Mouse (Mus musculus) cerebellum, adult 11-12 months (tissue): ENCODE measurements around the gene Dtnb.
A peak's percentile ranks its signal among the peaks of the same experiment; 100 is the strongest.

Experiments
- DNase-seq: peaks from one replicate; pipeline ENCODE4 v3.0.0; 2022

The Dtnb gene

DNA sequence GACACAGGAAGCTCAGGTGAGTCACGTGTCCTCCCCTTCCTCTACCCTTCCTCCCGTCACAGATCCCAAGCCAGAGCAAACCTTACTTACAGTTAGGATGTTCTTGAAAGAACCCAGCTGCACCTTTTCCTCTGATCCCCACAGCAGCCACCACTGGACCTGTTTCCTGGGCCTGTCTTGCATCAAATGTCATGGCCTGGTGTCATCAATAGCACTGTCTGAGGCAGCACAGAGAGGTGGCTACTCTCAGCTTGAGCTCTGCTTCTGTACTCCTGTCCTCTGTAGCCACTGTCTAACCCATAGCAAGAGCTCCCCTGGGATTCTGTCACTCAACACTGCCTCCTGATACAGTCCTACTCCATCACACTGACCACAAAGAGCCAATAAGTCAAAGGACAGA, 207.5 kb downstream of the Dtnb start:
- no peak for DNase-seq

GRCm38 (mm10) chr12:3780405-3780891, 208.3 kb downstream of the Dtnb start:
- peak; percentile 45 for DNase-seq

- peak; percentile 32 for DNase-seq
Measured at GRCm38 (mm10) chr12:3780931-3781471, 208.8 kb downstream of the Dtnb start.

DNA sequence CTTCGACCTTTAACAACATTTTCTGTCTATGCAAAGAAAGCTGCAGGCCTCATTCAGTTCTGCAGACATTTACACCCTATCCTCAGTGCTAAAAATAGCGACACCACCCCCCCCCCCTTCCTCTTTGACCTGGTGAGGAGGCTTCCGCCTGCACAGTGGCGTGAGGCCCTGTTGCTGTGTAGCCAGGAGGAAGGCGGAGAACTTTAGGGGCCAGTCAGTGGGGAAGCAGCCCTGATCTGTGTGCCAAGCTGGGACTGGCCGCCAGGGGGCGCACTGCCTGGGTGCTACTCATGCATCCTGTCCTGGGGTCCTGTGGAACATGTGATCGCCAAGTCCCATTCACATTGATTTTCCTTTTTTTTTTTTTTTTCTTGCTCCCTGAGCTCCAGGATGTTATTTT, 209.3 kb downstream of the Dtnb start:
- DNase-seq = peak; percentile 76

DNA sequence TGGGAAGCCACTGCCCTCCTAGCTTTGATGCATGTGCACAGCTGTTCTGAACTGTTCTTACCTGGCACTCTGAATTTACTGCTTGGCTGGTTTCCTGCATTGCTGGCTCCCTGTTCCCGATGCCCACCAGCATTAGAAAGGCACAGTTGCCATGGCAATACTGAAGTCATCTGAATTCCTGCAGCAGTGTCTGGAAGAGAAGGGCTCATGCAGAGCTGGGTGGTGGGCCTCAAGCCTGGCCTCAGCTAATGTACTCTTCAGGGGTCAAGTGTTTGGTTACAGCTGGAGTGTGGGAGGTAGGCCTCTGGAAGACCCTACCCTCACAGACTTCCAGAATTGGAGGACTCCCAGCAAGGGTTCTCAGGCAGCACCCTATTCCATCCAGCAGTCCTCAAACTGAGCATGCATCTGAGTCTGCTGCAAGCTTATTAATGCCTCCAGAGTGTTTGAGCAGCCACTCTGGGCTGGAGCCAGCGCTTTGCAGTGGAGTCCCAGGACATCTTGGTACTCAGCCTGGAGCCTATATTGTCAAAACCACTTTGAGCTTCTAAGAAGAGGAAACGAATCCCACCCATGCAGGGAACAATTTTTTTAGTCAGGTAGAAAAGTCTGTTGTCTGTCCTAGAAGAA, 211.1 kb downstream of the Dtnb start:
- DNase-seq = no peak

- no peak for DNase-seq
Measured at GRCm38 (mm10) chr12:3784258-3784657, 212.1 kb downstream of the Dtnb start.

GRCm38 (mm10) chr12:3784729-3785128, 212.5 kb downstream of the Dtnb start:
- DNase-seq = no peak

GRCm38 (mm10) chr12:3787041-3787440, 214.9 kb downstream of the Dtnb start:
- no peak for DNase-seq

GRCm38 (mm10) chr12:3787541-3787940, 215.4 kb downstream of the Dtnb start:
- peak; percentile 19 for DNase-seq

DNA sequence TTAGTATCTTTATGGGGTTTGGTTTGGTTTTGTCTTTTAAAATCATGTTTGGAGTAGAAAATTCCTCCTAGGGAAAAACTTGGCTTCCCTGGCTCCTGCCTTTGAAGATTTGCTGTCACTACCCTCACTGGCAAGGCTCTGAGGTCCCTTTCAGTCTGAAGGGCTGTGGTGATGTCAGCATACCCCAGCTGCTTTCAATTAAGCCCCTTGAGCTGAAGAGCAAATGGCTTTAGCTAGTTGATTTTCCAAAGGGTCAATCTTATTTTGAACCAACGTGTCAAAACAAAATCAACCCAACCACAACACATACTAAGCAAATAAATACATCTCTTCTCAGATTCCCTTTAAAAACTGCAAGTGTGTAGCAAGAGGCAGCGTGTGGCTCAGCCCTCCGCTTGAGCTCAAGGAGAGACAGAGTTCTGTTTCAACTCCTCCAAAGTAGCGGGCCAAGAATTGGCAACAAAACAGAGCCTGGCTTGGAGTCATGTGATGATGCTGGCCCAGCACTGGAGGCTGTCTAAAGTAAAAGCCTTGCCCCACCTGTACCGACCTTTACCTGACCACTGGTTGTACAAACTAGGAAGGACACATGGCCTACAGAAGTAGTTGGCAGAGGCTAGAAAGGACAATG, 216.4 kb downstream of the Dtnb start:
- DNase-seq = peak; percentile 30

GRCm38 (mm10) chr12:3789626-3790185, 217.5 kb downstream of the Dtnb start:
- DNase-seq = peak; percentile 33

DNA sequence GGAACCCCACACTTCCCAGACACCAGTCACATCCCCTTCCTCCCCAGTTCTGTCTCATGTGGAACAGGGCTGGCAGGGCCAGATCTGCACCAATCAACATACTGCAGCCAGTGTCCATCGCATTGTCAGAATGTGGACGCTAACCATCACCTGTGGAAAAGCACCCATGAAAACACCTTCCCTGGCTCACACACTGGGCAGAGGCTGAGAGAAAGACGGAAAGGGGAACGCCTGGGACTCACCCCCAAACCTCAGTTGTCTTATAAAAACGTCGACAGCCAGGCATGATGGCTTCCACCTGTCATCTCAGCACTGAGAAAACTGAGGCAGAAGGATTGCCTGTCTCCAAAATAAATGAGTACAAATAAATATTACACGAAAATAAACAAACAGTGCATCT, 219.1 kb downstream of the Dtnb start:
- peak; percentile 49 for DNase-seq

GRCm38 (mm10) chr12:3791732-3792131, 219.6 kb downstream of the Dtnb start:
- DNase-seq = peak; percentile 97

DNA sequence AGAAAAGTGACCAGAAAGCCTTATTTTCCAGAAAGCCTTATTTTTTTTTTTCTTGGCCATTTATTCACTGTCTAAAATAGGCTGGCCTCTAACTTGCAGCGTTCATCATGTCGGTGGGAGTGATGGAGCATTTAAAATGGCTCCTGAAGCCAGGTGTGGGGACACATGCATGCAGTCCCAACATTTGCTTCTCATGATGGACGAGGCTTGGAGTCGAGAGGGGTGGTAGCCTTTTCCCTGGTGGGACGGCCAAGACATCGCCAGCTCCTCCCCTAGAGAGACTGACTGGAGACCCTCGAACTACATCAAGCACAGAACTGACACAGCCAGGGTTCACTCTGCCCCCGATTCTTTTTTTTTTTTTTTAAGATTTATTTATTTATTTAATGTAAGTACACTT, 220.1 kb downstream of the Dtnb start:
- peak; percentile 60 for DNase-seq

GRCm38 (mm10) chr12:3795569-3795968, 223.4 kb downstream of the Dtnb start:
- DNase-seq = no peak

- no peak for DNase-seq
Measured at GRCm38 (mm10) chr12:3799551-3799950, 227.4 kb downstream of the Dtnb start.

- DNase-seq = peak; percentile 78
Measured at GRCm38 (mm10) chr12:3805852-3806251, 233.7 kb downstream of the Dtnb start, which contains the start of gene Dnmt3a. TSS of gene Dnmt3a (plus strand) at chr12:3806007.

DNA sequence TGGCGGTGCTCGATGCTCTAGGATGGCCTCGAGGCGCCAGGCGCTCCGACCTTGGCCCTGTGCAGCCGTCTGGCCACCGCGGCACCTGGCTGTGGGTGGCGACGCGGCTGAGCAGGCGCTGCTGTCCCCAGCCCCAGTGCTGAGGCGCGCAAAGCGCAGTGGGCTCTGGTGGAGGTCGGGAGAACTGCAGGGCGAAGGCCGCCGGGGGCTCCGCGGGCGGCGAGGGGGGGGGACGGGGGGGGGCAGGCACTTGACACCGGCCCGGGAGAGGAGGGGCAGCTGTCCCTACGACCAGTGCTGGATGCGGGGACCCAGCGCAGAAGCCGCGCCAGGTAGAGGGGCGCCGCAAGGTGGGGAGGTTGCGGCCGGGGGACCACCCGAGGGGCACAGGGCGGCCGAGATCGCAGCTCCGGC, 234.1 kb downstream of the Dtnb start:
- peak; percentile 84 for DNase-seq

- peak; percentile 83 for DNase-seq
Measured at GRCm38 (mm10) chr12:3806703-3807547, 234.7 kb downstream of the Dtnb start.

DNA sequence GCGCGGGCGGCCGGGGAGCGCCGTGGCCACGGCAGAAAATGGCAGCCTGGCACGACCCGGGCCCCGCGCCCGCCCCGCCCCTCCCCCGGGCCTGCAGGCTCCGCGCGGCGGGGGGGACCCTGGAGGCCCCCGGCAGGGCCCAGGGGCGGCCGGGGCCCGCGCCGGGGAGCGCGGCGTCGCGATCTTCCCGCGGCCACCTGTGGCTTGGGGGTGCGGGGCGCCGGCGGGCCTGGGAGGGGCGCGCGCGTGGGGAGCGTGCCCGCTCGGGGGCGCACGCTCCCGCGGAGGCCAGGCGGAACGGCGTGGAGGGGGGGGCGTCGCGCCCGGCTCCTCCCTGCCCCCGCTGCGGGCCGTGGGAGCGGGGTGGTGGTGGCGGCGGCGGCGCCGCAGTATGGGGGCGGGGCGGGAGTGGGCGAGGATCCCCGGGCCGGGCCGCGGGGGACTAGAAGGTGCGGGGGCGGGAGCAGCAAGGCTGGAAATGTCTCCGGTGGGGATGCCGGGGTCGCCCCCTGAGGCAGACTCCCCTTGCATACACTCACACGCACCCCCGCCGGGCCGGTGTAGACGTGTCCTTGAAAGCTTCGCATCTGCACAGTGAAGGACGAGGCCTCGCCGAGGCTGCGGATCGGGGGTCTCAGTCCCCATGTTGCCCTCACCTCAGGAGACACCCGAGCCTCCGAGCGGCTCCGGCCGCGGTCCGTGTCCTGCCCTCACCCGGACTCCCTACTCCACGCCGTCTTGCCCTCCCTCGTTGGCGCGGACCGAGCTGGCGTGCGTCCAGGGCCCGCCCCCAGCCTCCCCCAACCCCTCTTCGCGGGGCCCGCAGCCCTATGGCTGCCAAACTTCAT, 235.6 kb downstream of the Dtnb start:
- peak; percentile 81 for DNase-seq

DNA sequence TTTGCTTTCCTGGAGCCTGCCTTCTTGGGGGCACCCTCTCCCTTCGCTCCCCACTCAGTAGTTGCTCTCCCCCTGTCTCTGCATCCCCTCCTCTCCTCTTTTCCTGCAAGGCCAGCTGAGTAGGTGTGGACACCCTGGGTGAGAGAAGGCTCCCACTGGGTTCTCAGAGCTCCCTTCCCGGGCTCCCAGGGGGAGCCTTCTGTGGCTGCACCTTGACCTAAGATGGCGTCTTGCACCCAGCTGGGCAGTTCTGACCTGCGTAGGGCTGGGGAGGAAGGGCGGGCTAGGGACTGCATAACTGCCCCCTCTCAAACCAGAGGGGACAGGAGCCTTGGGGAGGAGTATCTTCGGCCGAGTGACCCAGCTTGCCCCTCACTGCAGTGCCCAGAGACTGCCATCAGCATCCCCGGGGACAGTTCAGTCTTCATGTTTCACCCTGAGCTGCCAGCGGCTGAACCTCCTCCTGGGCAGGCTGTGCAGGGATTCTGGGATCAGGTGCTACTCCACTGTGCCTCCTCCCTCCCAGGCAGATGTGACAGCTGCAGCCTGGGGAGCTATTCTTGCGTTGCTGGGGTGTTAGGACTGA, 236.3 kb downstream of the Dtnb start:
- DNase-seq = no peak
